Mouse (Mus musculus) regulatory T cell (primary cell): Measurements from ENCODE around the gene Fgd5.

Experiments
- in situ Hi-C: fragments of 300-600 bp; cut with MboI, MseI; formaldehyde crosslinking; loops from one replicate; pipeline ENCODE4 v1.15.1; 2025; ENCODE audit warnings: high pct_unique_total_duplicates

Fgd5 gene

GRCm38 (mm10) chr6:92004806-92005205 lies 26.1 kb downstream of the Fgd5 start:
- in situ Hi-C loops, result no loop called here

- in situ Hi-C loops, result no loop called here
These were observed 32.2 kb downstream of the Fgd5 start for GRCm38 (mm10) chr6:92010895-92011294.

GRCm38 (mm10) chr6:92012413-92012812 lies 33.7 kb downstream of the Fgd5 start:
- in situ Hi-C loops, result no loop called here

- in situ Hi-C loops, result no loop called here
These were observed 34.4 kb downstream of the Fgd5 start for GRCm38 (mm10) chr6:92013035-92013434.

- in situ Hi-C loops, result no loop called here
These were observed 34.9 kb downstream of the Fgd5 start for GRCm38 (mm10) chr6:92013620-92014019.

- in situ Hi-C loops, result no loop called here
These were observed 36.3 kb downstream of the Fgd5 start for GRCm38 (mm10) chr6:92014936-92015335.

DNA sequence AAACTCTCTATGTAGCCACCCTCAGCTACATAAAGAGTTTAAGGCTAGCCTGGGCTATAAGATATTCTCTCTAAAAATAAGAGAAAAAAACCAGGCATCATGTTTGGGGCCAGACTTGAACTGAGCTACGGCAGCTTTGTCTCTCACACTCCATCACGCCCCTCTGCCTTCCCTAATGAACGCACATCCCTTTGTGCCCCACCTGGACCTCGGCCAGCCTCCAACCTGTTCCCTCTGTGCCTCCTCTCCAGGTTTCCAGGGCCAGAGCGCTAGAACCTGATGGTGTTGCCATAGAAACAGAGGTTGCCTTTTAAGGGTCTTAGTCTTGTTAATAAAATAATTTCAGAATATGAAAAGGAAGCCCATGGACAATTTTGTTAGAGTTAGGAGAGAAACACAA lies 37.2 kb downstream of the Fgd5 start:
- in situ Hi-C loops, result no loop called here

- in situ Hi-C loops, result no loop called here
These were observed 38.1 kb downstream of the Fgd5 start for GRCm38 (mm10) chr6:92016738-92017137.

DNA sequence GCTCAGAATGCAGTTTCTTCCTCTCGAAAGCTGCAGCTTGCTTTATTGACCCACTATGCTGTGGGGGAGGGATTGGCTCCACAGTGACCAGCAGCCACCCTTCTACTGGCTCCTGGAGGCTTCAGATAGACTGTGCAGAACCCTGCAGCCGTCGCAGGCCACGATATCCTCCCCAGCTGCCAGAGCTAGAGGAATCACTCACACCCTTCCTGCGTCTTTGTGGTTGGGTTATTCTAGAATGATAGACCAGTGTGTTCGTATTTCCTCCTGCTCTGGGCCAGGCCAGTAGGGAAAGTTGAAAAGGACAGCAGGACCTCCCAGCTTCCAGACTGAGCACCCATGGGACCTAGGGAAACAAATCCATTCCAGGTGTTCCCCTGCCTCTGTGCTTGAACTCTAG lies 39.7 kb downstream of the Fgd5 start:
- in situ Hi-C loops, result no loop called here

- in situ Hi-C loops, result no loop called here
These were observed 42.4 kb downstream of the Fgd5 start for GRCm38 (mm10) chr6:92021061-92021460.

DNA sequence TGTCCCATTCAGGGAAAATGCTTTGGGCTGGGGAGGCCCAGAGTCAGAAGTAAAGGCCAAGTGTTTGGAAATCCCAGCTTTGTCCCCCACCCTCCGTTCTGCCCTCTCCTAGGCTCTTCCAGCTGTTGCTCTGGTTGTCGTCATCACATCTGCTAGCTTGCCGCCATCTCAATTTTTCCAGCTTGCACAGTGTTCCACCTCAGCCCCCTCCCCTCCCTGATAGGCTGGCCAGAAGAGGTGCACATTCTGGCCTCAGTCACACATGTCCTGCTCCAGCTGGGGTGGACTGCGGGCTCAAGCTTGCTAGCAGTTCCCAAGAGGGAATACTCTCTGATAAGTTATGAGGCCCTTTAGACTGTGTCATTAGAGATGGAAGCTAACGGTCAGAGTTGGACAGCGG lies 42.8 kb downstream of the Fgd5 start:
- in situ Hi-C loops, result no loop called here

- in situ Hi-C loops, result no loop called here
These were observed 46.6 kb downstream of the Fgd5 start for GRCm38 (mm10) chr6:92025252-92025651.

DNA sequence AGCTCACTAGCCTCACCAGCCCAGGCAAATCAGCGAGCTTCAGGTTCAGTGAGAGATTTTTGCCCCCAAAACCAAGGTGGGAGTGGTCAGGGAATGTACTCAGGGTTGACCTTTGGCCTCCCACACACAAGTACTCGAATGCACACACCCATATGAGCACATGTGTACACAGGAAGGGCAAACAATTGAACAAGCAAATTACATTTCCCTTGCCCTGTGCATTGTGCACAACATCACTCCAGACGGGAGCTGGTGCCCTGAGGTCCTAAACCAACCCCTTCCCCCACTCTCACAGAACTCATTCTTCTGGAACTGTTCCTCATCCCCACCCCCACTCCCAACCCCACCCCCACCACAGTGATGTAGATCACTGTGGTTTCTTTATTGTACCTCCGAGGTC lies 48.7 kb downstream of the Fgd5 start:
- in situ Hi-C loops, result no loop called here

- in situ Hi-C loops, result loop anchor here (5.0 kb wide), 1 partner anchor 83 kb away; no protein-coding TSS in a partner anchor
These were observed 52.0 kb downstream of the Fgd5 start for GRCm38 (mm10) chr6:92030646-92031045.

GRCm38 (mm10) chr6:92034713-92035112 lies 56.0 kb downstream of the Fgd5 start:
- in situ Hi-C loops, result loop anchor here (5.0 kb wide), 1 partner anchor 87 kb away; no protein-coding TSS in a partner anchor

DNA sequence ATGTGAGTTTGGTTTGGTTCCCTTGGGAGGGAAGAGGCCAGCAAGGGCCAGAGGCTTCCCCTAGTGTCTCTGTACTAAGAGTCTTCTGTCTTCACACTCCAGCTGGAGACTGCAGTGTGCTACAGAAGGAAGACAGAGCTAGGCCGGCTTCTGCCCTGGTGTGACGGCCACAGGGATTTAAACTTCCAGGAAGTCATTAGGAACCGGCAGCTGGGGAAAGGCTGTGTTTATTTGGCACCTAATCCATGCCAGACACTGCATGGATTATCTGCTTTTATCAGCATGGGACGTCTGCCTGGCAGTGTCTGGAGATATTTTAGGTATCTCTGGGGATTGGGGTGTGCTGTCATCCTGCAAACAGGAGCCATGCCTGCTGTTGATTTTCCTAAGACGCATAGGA lies 57.7 kb downstream of the Fgd5 start:
- in situ Hi-C loops, result no loop called here

- in situ Hi-C loops, result no loop called here
These were observed 59.5 kb downstream of the Fgd5 start for GRCm38 (mm10) chr6:92038158-92038557.

DNA sequence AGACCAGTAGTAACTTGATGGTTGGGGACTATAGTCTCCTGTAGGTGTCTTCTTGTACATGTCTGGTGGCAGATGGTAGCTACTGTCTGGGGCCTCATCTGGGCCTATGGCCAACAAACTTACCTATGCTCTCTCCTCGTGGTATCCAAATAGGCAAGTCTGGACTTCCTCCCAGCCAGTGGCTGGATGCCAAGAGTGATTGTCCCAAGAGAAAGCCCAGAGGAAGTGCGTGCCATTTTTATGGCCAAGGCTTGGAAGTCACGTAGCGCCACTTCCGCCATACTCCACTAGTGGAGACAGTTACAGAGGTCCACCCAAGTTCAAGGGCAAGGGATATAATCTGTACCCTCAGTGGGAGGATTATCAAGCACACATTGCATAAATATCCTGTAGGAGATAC lies 62.6 kb downstream of the Fgd5 start:
- in situ Hi-C loops, result no loop called here

DNA sequence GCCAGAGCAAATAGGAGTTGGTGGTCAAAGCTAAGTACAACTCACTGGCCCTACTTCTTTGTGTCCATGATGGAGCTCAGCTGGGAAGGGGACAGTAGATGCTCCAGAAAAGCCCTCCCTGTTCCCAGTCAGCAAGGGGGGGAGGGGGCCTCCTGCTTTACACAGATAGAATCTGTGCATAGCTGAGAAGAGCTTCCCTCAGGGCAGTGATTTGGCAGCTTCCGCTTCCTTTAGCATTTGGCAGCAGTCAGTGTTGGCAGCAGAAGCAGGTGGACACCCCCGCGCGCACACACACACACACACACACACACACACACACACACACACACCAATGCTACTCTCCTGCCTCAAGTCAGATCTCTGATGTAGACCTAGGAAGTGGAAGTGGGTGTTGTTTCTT lies 63.4 kb downstream of the Fgd5 start:
- in situ Hi-C loops, result no loop called here

GRCm38 (mm10) chr6:92042850-92043249 lies 64.2 kb downstream of the Fgd5 start:
- in situ Hi-C loops, result no loop called here

DNA sequence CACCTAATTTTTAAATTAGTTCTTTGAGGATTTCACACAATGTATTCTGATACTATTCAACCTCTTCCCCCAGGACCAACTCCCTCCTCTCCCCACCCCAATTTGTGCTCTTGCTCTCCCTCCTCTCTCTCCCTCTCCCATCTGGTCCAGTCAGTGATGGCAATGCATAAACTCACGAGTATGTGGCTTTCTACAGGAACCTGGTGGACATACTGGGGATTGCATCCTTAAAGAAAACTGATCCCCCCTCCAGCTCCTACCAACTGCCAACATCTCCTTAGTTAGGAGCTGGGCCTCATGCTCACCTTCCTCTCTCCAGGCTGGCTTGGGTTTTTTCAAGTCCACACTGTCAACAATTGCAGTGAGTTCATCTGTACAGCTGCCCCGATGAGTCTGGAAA lies 79.1 kb downstream of the Fgd5 start:
- in situ Hi-C loops, result loop anchor here (25.0 kb wide), 1 partner anchor 495 kb away; no protein-coding TSS in a partner anchor

GRCm38 (mm10) chr6:92061725-92062124 lies 83.0 kb downstream of the Fgd5 start:
- in situ Hi-C loops, result loop anchor here (10.0 to 25.0 kb wide), 2 partner anchors 277 to 499 kb away; no protein-coding TSS in a partner anchor

DNA sequence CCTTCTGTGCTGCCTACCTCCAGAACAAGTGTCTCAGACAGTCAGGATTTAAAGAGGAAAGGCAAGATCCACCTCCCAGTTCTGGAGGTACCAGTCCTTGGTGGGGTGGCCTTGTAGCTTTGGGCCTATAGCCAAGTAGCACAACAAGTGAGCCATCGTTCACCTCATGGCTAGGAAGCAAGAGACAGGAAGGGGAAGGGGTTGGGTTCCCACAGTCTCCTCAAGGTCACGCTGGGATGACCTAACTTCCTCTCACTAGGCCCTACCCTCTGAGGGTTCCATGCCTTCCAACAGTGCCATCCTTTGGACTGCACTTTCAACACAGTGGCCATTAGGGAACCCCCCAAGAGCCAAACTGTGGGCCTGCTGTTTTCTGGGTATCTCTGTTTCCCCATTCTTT lies 84.8 kb downstream of the Fgd5 start:
- in situ Hi-C loops, result loop anchor here (10.0 to 25.0 kb wide), 2 partner anchors 279 to 501 kb away; no protein-coding TSS in a partner anchor

- in situ Hi-C loops, result loop anchor here (10.0 to 25.0 kb wide), 2 partner anchors 279 to 502 kb away; no protein-coding TSS in a partner anchor
These were observed 85.4 kb downstream of the Fgd5 start for GRCm38 (mm10) chr6:92064101-92064500.
